Mouse (Mus musculus) MEL (cell line): Measurements from ENCODE around the gene Fcrla. TPM values are rescaled to one million over a fixed set of nuclear protein-coding genes. Genes with fewer than 3 reads are reported as not detected.

ENCODE experiments used
- DNase-seq: peaks from one replicate; pipeline ENCODE4 v3.0.0; 2011; ENCODE audit warnings: low read depth, low spot score
- H3K27ac ChIP-seq: 2 replicates; pipeline ENCODE4 v1.5.1; 2012; ENCODE audit warnings: low read depth, mild to moderate bottlenecking, control low read depth, low read length, moderate library complexity; ENCODE audit not compliant: control insufficient read depth
- H3K27me3 ChIP-seq, 2 experiments: fragments of 150-350 bp in 1 of 2; sonication (generic) in 1 of 2; 2 replicates each; pipeline ENCODE4 v1.6.1; 2012; ENCODE audit warnings: low read length in 2 of 2, mild to moderate bottlenecking in 2 of 2, improper control_type of control experiment in 1 of 2, moderate library complexity in 1 of 2; ENCODE audit not compliant: insufficient read depth in 2 of 2, control insufficient read depth in 1 of 2
- H3K36me3 ChIP-seq, 2 experiments: 2 replicates each; pipeline ENCODE4 v1.6.1; 2012 to 2014; ENCODE audit warnings: low read length in 2 of 2, improper control_type of control experiment in 1 of 2, inconsistent platforms in 1 of 2, mild to moderate bottlenecking in 1 of 2; ENCODE audit not compliant: insufficient read depth in 2 of 2, control insufficient read depth in 1 of 2
- H3K4me1 ChIP-seq, 2 experiments: fragments of 150-350 bp in 1 of 2; sonication (generic) in 1 of 2; 2 replicates each; pipeline ENCODE4 v1.6.1; 2012; ENCODE audit warnings: low read length in 2 of 2, improper control_type of control experiment in 1 of 2, mild to moderate bottlenecking in 1 of 2; ENCODE audit not compliant: insufficient read depth in 2 of 2, control insufficient read depth in 1 of 2
- H3K4me3 ChIP-seq, 2 experiments: fragments of 150-350 bp in 1 of 2; sonication (generic) in 1 of 2; 2 replicates each; pipeline ENCODE4 v1.5.1; 2012; ENCODE audit warnings: low read depth in 2 of 2, low read length in 2 of 2, mild to moderate bottlenecking in 2 of 2, moderate library complexity in 2 of 2, control low read depth in 1 of 2, improper control_type of control experiment in 1 of 2; ENCODE audit not compliant: control insufficient read depth in 1 of 2, insufficient read depth in 1 of 2
- H3K79me2 ChIP-seq: 2 replicates; pipeline ENCODE4 v1.6.1; 2012; ENCODE audit warnings: mild to moderate bottlenecking, low read length, moderate library complexity; ENCODE audit not compliant: control insufficient read depth, poor library complexity, insufficient read depth
- H3K9ac ChIP-seq: 2 replicates; pipeline ENCODE4 v1.6.1; 2012; ENCODE audit warnings: low read depth, mild to moderate bottlenecking, control low read depth, low read length, moderate library complexity; ENCODE audit not compliant: control insufficient read depth, poor library complexity, severe bottlenecking
- H3K9me3 ChIP-seq: fragments of 150-350 bp; sonication (generic); replicated peaks from 2 replicates; pipeline ENCODE4 v1.6.1; 2012; ENCODE audit warnings: mild to moderate bottlenecking, low read length, improper control_type of control experiment, moderate library complexity; ENCODE audit not compliant: insufficient read depth
- BHLHE40 ChIP-seq: IDR thresholded peaks from 2 replicates; pipeline ENCODE4 v1.6.1; 2012; ENCODE audit warnings: low read depth, mild to moderate bottlenecking, inconsistent platforms, low read length, improper control_type of control experiment, borderline replicate concordance
- CHD2 ChIP-seq: IDR thresholded peaks from 2 replicates; pipeline ENCODE4 v1.6.1; 2011; ENCODE audit warnings: low read length, improper control_type of control experiment
- E2F4 ChIP-seq: IDR thresholded peaks from 2 replicates; pipeline ENCODE4 v1.6.1; 2011; ENCODE audit warnings: low read depth, low read length, improper control_type of control experiment, borderline replicate concordance
- ELF1 ChIP-seq: IDR thresholded peaks from 2 replicates; pipeline ENCODE4 v1.6.1; 2014; ENCODE audit warnings: low read depth, mild to moderate bottlenecking, inconsistent platforms, low read length, improper control_type of control experiment, moderate library complexity
- EP300 ChIP-seq, 2 experiments: IDR thresholded peaks; 2 replicates each; pipeline ENCODE4 v1.6.1; 2011; ENCODE audit warnings: improper control_type of control experiment in 2 of 2, low read length in 2 of 2, low read depth in 1 of 2, mild to moderate bottlenecking in 1 of 2
- ETS1 ChIP-seq: IDR thresholded peaks from 2 replicates; pipeline ENCODE4 v1.6.1; 2012; ENCODE audit warnings: low read depth, mild to moderate bottlenecking, inconsistent platforms, low read length, improper control_type of control experiment, moderate library complexity
- GABPA ChIP-seq: IDR thresholded peaks from 2 replicates; pipeline ENCODE4 v1.6.1; 2012; ENCODE audit warnings: low read depth, mild to moderate bottlenecking, inconsistent platforms, low read length, improper control_type of control experiment, moderate library complexity
- GATA1 ChIP-seq: IDR thresholded peaks from 2 replicates; pipeline ENCODE4 v1.6.1; 2011; ENCODE audit warnings: low read depth, low read length, improper control_type of control experiment
- JUND ChIP-seq: IDR thresholded peaks from 2 replicates; pipeline ENCODE4 v1.6.1; 2011; ENCODE audit warnings: low read depth, mild to moderate bottlenecking, improper control_type of control experiment, low read length
- KAT2A ChIP-seq: conservative IDR thresholded peaks from 2 replicates; pipeline ENCODE4 v1.6.1; 2012; ENCODE audit warnings: low read depth, low read length, improper control_type of control experiment, inconsistent platforms
- MAFK ChIP-seq: IDR thresholded peaks from 2 replicates; pipeline ENCODE4 v1.6.1; 2011; ENCODE audit warnings: low read depth, mild to moderate bottlenecking, low read length, improper control_type of control experiment, borderline replicate concordance
- MAX ChIP-seq: IDR thresholded peaks from 2 replicates; pipeline ENCODE4 v1.6.1; 2011; ENCODE audit warnings: low read length, improper control_type of control experiment
- MAZ ChIP-seq: IDR thresholded peaks from 2 replicates; pipeline ENCODE4 v1.6.1; 2012; ENCODE audit warnings: low read depth, mild to moderate bottlenecking, inconsistent platforms, low read length, improper control_type of control experiment
- MEF2A ChIP-seq: IDR thresholded peaks from 2 replicates; pipeline ENCODE4 v1.6.1; 2014; ENCODE audit warnings: low read depth, mild to moderate bottlenecking, inconsistent platforms, low read length, improper control_type of control experiment; ENCODE audit not compliant: poor library complexity, insufficient replicate concordance, severe bottlenecking; ENCODE audit errors: extremely low read depth
- MXI1 ChIP-seq: IDR thresholded peaks from 2 replicates; pipeline ENCODE4 v1.6.1; 2011; ENCODE audit warnings: mild to moderate bottlenecking, low read depth, low read length, improper control_type of control experiment
- NELFE ChIP-seq: IDR thresholded peaks from 2 replicates; pipeline ENCODE4 v1.6.1; 2011; ENCODE audit warnings: low read depth, low read length, improper control_type of control experiment
- NRF1 ChIP-seq: IDR thresholded peaks from 2 replicates; pipeline ENCODE4 v1.6.1; 2014; ENCODE audit warnings: low read depth, mild to moderate bottlenecking, inconsistent platforms, low read length, improper control_type of control experiment, moderate library complexity; ENCODE audit not compliant: poor library complexity, insufficient read depth, severe bottlenecking
- POLR2A ChIP-seq, 2 experiments: IDR thresholded peaks; 2 replicates each; pipeline ENCODE4 v1.6.1; 2011 to 2012; ENCODE audit warnings: low read length in 2 of 2, mild to moderate bottlenecking in 2 of 2, control low read depth in 1 of 2, improper control_type of control experiment in 1 of 2, low read depth in 1 of 2, moderate library complexity in 1 of 2; ENCODE audit not compliant: control insufficient read depth in 1 of 2, insufficient read depth in 1 of 2, poor library complexity in 1 of 2
- POLR2AphosphoS2 ChIP-seq: IDR thresholded peaks from 2 replicates; pipeline ENCODE4 v1.6.1; 2011; ENCODE audit warnings: low read length, improper control_type of control experiment
- POLR2AphosphoS5 ChIP-seq: IDR thresholded peaks from 2 replicates; pipeline ENCODE4 v1.6.1; 2012; ENCODE audit warnings: low read depth, borderline replicate concordance, mild to moderate bottlenecking, inconsistent platforms, low read length, moderate library complexity, mixed read lengths
- RAD21 ChIP-seq: IDR thresholded peaks from 2 replicates; pipeline ENCODE4 v1.6.1; 2011; ENCODE audit warnings: mild to moderate bottlenecking, low read depth, low read length, improper control_type of control experiment
- RCOR1 ChIP-seq: IDR thresholded peaks from 2 replicates; pipeline ENCODE4 v1.6.1; 2012; ENCODE audit warnings: low read depth, mild to moderate bottlenecking, inconsistent platforms, low read length, improper control_type of control experiment
- SIN3A ChIP-seq: IDR thresholded peaks from 2 replicates; pipeline ENCODE4 v1.6.1; 2012; ENCODE audit warnings: low read length, improper control_type of control experiment, inconsistent platforms
- SMC3 ChIP-seq: IDR thresholded peaks from 2 replicates; pipeline ENCODE4 v1.6.1; 2011; ENCODE audit warnings: low read depth, low read length, improper control_type of control experiment
- TBP ChIP-seq: IDR thresholded peaks from 2 replicates; pipeline ENCODE4 v1.8.0; 2011; ENCODE audit warnings: low read depth, low read length, improper control_type of control experiment
- USF1 ChIP-seq: IDR thresholded peaks from 2 replicates; pipeline ENCODE4 v1.6.1; 2014; ENCODE audit warnings: low read depth, mild to moderate bottlenecking, inconsistent platforms, low read length, improper control_type of control experiment, moderate library complexity
- ZC3H11A ChIP-seq: IDR thresholded peaks from 2 replicates; pipeline ENCODE4 v1.6.1; 2012; ENCODE audit warnings: low read depth, mild to moderate bottlenecking, inconsistent platforms, low read length, improper control_type of control experiment
- ZKSCAN1 ChIP-seq: IDR thresholded peaks from 2 replicates; pipeline ENCODE4 v1.6.1; 2012; ENCODE audit warnings: low read depth, mild to moderate bottlenecking, inconsistent platforms, low read length, improper control_type of control experiment, moderate library complexity
- ZMIZ1 ChIP-seq: IDR thresholded peaks from 2 replicates; pipeline ENCODE4 v1.6.1; 2012; ENCODE audit warnings: low read depth, mild to moderate bottlenecking, inconsistent platforms, low read length, improper control_type of control experiment, moderate library complexity
- ZNF384 ChIP-seq: IDR thresholded peaks from 2 replicates; pipeline ENCODE4 v1.6.1; 2012; ENCODE audit warnings: low read depth, mild to moderate bottlenecking, inconsistent platforms, low read length, improper control_type of control experiment
- polyA plus RNA-seq, 2 experiments: library from polyadenylated mRNA; stranded (reverse) in 1 of 2; unstranded in 1 of 2; fragments of >175 nt in 1 of 2; fragments of >200 nt in 1 of 2; gene quantifications; 2 replicates each; pipeline versions ENCODE4 v1.2.1 to v1.2.4; 2012; ENCODE audit warnings: low replicate concordance in 2 of 2, low read depth in 1 of 2; ENCODE audit not compliant: insufficient read length in 2 of 2, insufficient read depth in 1 of 2, missing spikeins in 1 of 2
- total RNA-seq: library from RNA; depleted of rRNA; stranded (reverse); fragments of 300-350 nt; gene quantifications from 2 replicates; pipeline ENCODE4 v1.2.3, GENCODE M21; 2012

Fcrla gene
- total and polyA plus RNA-seq, 3 experiments: 0.12 to 0.18 TPM; not detected in 1

- peak; percentile 37 for DNase-seq
- Histone ChIP-seq H3K4me1 (peaks cover 4 to 11% of the 10 kb centered on the region in 2 experiments; a peak in 3 of 4 replicates), H3K27me3 (no peaks in the 10 kb centered on the region), H3K36me3 (peaks cover 0 to 11% of the 10 kb centered on the region in 2 experiments; a peak in 2 of 4 replicates), H3K9ac (no peak overlapping the region), H3K9me3 (peaks cover 2% of the 10 kb centered on the region; the same call in 1 of the 2 replicates), H3K4me3 (no peak overlapping the region), H3K27ac (no peak overlapping the region), H3K79me2 (no peaks in the 10 kb centered on the region)
- TF ChIP-seq MXI1 (no peak), NRF1 (no peak), ZMIZ1 (no peak), MAZ (no peak), MEF2A (no peak), E2F4 (no peak), KAT2A (no peak), SMC3 (no peak), POLR2A (IDR thresholded peaks at IDR 0.05; ENCODE audit: control insufficient read depth in 1 of 2, insufficient read depth in 1 of 2, low read depth in 1 of 2, low read length in 2 of 2, poor library complexity in 1 of 2) (no peak), POLR2AphosphoS5 (no peak), JUND (no peak), MAFK (no peak), ZNF384 (no peak), ZKSCAN1 (no peak), SIN3A (no peak)
Measured at GRCm38 (mm10) chr1:170953192-170953591, 25.8 kb upstream of the Fcrla start.

GRCm38 (mm10) chr1:170950772-170951171, 23.4 kb upstream of the Fcrla start:
- no peak overlapping the region for H3K9ac ChIP-seq
- H3K27ac ChIP-seq: peak overlapping the region; percentile 51
- H3K4me3 ChIP-seq: no peak overlapping the region
- no peaks in the 10 kb centered on the region for H3K79me2 ChIP-seq
- H3K36me3 ChIP-seq: peaks cover 0 to 2% of the 10 kb centered on the region in 2 experiments; a peak in 2 of 4 replicates
- peaks cover 3 to 4% of the 10 kb centered on the region in 2 experiments; a peak in 2 of 4 replicates for H3K4me1 ChIP-seq
- DNase-seq: peak; percentile 78
- H3K27me3 ChIP-seq: no peaks in the 10 kb centered on the region
- H3K9me3 ChIP-seq: peaks cover 2% of the 10 kb centered on the region; the same call in 1 of the 2 replicates
- TF ChIP-seq ZNF384 (no peak), MAFK (peak; percentile 68; the same call in 1 of the 2 replicates), CHD2 (no peak), MXI1 (no peak), RCOR1 (peak; percentile 53; the same call in 1 of the 2 replicates), POLR2AphosphoS2 (no peak), ZKSCAN1 (no peak), KAT2A (no peak), ELF1 (0 out of 2 replicates have a peak, but pooled peaks have one; percentile 36), SIN3A (no peak), ZC3H11A (no peak), GABPA (peak; percentile 81), JUND (no peak), GATA1 (peak; percentile 90), MAX (no peak), MEF2A (no peak), TBP (no peak), NELFE (no peak), BHLHE40 (no peak), SMC3 (no peak), USF1 (no peak), RAD21 (no peak), EP300 (IDR thresholded peaks at IDR 0.05; ENCODE audit: low read depth in 1 of 2, low read length in 2 of 2) (peak; percentile 66 to 68), ETS1 (peak; percentile 76), E2F4 (no peak)
